ENCODE assay signal across 7 mouse cellular contexts in genomic region chr13:23698300-23698693, GRCm38 (mm10). TPM values are rescaled to one million over a fixed set of nuclear protein-coding genes. Genes with fewer than 3 reads are reported as not detected.
DNase-seq lines count a peak whose midpoint lies in the region; ATAC-seq lines count a peak whose summit lies in the region.

Gene Hist1h4c, minus strand, starts transcription at chr13:23698454.

- H3K4me1 ChIP-seq in embryonic facial prominence, embryonic 12.5 days, result peaks cover 7% of the 10 kb centered on the region; the same call in 1 of the 2 replicates
- H3K4me1 ChIP-seq in limb, embryonic 11.5 days (ENCODE audit: control insufficient read depth, insufficient read depth, low read length), result no peaks in the 10 kb centered on the region
- peaks cover 7% of the 10 kb centered on the region; the same call in 1 of the 2 replicates for H3K4me1 ChIP-seq in midbrain, embryonic 14.5 days (ENCODE audit: control insufficient read depth, insufficient read depth, low read length)

- H3K27me3 ChIP-seq in embryonic facial prominence, embryonic 12.5 days, result no peaks in the 10 kb centered on the region
- H3K27me3 ChIP-seq in limb, embryonic 11.5 days (ENCODE audit: control insufficient read depth, insufficient read depth, low read length), result no peaks in the 10 kb centered on the region
- no peaks in the 10 kb centered on the region for H3K27me3 ChIP-seq in midbrain, embryonic 14.5 days (ENCODE audit: control insufficient read depth, insufficient read depth, low read length)

- DNase-seq in adrenal gland, postnatal 25 days, result peak; percentile 95
- DNase-seq in heart, adult 11 months, result peak; percentile 100
- peak; percentile 99 for DNase-seq in kidney, adult 18-20 months
- DNase-seq in limb, embryonic 11.5 days (ENCODE audit: low spot score), result peak; percentile 100
- DNase-seq in midbrain, embryonic 14.5 days, result peak; percentile 99
- DNase-seq in spleen, adult 18-20 months, result peak; percentile 95 to 98

- under 1% methylated on average over 22 of the region's 22 CpGs for WGBS in embryonic facial prominence, embryonic 12.5 days
- 0% methylated on average over 16 of the region's 22 CpGs for WGBS in limb, embryonic 11.5 days
- WGBS in midbrain, embryonic 14.5 days, result under 1% methylated on average over 21 of the region's 22 CpGs

- peak within 1 kb of the TSS; percentile 64 for H3K9ac ChIP-seq in embryonic facial prominence, embryonic 12.5 days
- H3K9ac ChIP-seq in limb, embryonic 11.5 days (ENCODE audit: low read length), result peak within 1 kb of the TSS; percentile 74
- peak within 1 kb of the TSS; percentile 55 for H3K9ac ChIP-seq in midbrain, embryonic 14.5 days (replicated peaks; ENCODE audit: low read length)

- H3K4me2 ChIP-seq in embryonic facial prominence, embryonic 12.5 days (replicated peaks), result peak within 1 kb of the TSS; percentile 67
- peak within 1 kb of the TSS; percentile 55 for H3K4me2 ChIP-seq in limb, embryonic 11.5 days (ENCODE audit: low read depth, severe bottlenecking)
- peak within 1 kb of the TSS; percentile 83 for H3K4me2 ChIP-seq in midbrain, embryonic 14.5 days (ENCODE audit: low read length)

- H3K27ac ChIP-seq in embryonic facial prominence, embryonic 12.5 days, result peak within 1 kb of the TSS; percentile 92
- peak within 1 kb of the TSS; percentile 86 for H3K27ac ChIP-seq in limb, embryonic 11.5 days (replicated peaks; ENCODE audit: low read depth, low read length)
- H3K27ac ChIP-seq in midbrain, embryonic 14.5 days (replicated peaks; ENCODE audit: low read depth, low read length), result peak within 1 kb of the TSS; percentile 84

- H3K36me3 ChIP-seq in embryonic facial prominence, embryonic 12.5 days, result no peaks in the 10 kb centered on the region
- no peaks in the 10 kb centered on the region for H3K36me3 ChIP-seq in limb, embryonic 11.5 days (ENCODE audit: control insufficient read depth, insufficient read depth, low read length)
- H3K36me3 ChIP-seq in midbrain, embryonic 14.5 days (ENCODE audit: control insufficient read depth, insufficient read depth, low read length), result no peaks in the 10 kb centered on the region

- peak; percentile 95 for ATAC-seq in embryonic facial prominence, embryonic 12.5 days (ENCODE audit: insufficient number of reproducible peaks, insufficient read depth, low FRiP score, low TSS enrichment)
- ATAC-seq in limb, embryonic 11.5 days (ENCODE audit: insufficient number of reproducible peaks, low FRiP score, low TSS enrichment, low read depth), result peak; percentile 96
- ATAC-seq in midbrain, embryonic 14.5 days (ENCODE audit: low FRiP score, low TSS enrichment), result peak; percentile 95

- no peaks in the 10 kb centered on the region for H3K9me3 ChIP-seq in embryonic facial prominence, embryonic 12.5 days
- H3K9me3 ChIP-seq in limb, embryonic 11.5 days (ENCODE audit: control insufficient read depth, low read length), result no peaks in the 10 kb centered on the region
- H3K9me3 ChIP-seq in midbrain, embryonic 14.5 days (ENCODE audit: control insufficient read depth, low read length), result no peaks in the 10 kb centered on the region

- H3K4me3 ChIP-seq in embryonic facial prominence, embryonic 12.5 days, result peak within 1 kb of the TSS; percentile 45
- H3K4me3 ChIP-seq in limb, embryonic 11.5 days (ENCODE audit: low read depth, low read length), result peak within 1 kb of the TSS; percentile 37
- peak within 1 kb of the TSS; percentile 42 for H3K4me3 ChIP-seq in midbrain, embryonic 14.5 days (replicated peaks; ENCODE audit: low read depth, low read length)

RNA-seq across cellular contexts. Expression of gene Hist1h4c, which starts in this region (rescaled TPM):
- 97.6 and 116 TPM in 2 replicates for total RNA-seq in adrenal gland, postnatal 25 days (2021)
- polyA plus RNA-seq in embryonic facial prominence, embryonic 12.5 days (2016; fragmentation: Nextera tagmentation; extraction: Ambion mirVana), result 10.5 and 13.6 TPM in 2 replicates
- polyA plus RNA-seq in limb, embryonic 11.5 days (2014; fragmentation: Nextera tagmentation; extraction: Ambion mirVana), result 6.6 and 7.9 TPM in 2 replicates
- polyA plus RNA-seq in midbrain, embryonic 14.5 days (2014; fragmentation: Nextera tagmentation; extraction: Ambion mirVana), result 2.9 and 4.3 TPM in 2 replicates

Comparison
In these comparisons a context has a peak if more than half of its experiments do, and no peak if none do; other contexts are left out.
1. Peak in every context shown above with its lines: DNase-seq, ATAC-seq, H3K4me3 ChIP-seq and H3K27ac ChIP-seq.